Mouse (Mus musculus) midbrain, embryonic 13.5 days (tissue): ENCODE results near the gene Nmrk1. TPM values are rescaled to one million over a fixed set of nuclear protein-coding genes. Genes with fewer than 3 reads are reported as not detected.
A peak's percentile ranks its signal among the peaks of the same experiment; 100 is the strongest.

Experiments
- ATAC-seq: fragments of 200-750 bp; cut with Nextera tagmentation; 2 replicates; pipeline ENCODE4 v1.8.0; 2017; ENCODE audit warnings: mild to moderate bottlenecking, moderate TSS enrichment, moderate library complexity
- H3K27ac ChIP-seq: fragments of 300-500 bp; sonication (generic); 2 replicates; pipeline ENCODE4 v1.5.1; 2015; ENCODE audit warnings: inconsistent platforms, mild to moderate bottlenecking, moderate library complexity
- H3K27me3 ChIP-seq: fragments of 300-500 bp; sonication (generic); 2 replicates; pipeline ENCODE4 v1.6.1; 2015; ENCODE audit warnings: mild to moderate bottlenecking, inconsistent platforms
- H3K36me3 ChIP-seq: fragments of 300-500 bp; sonication (generic); 2 replicates; pipeline ENCODE4 v1.6.1; 2015; ENCODE audit warnings: mild to moderate bottlenecking, inconsistent platforms
- H3K4me1 ChIP-seq: fragments of 300-500 bp; sonication (generic); replicated peaks from 2 replicates; pipeline ENCODE4 v1.6.1; 2015; ENCODE audit warnings: inconsistent platforms
- H3K4me2 ChIP-seq: fragments of 300-500 bp; sonication (generic); replicated peaks from 2 replicates; pipeline ENCODE4 v1.6.1; 2015; ENCODE audit warnings: moderate library complexity, mild to moderate bottlenecking, inconsistent platforms
- H3K4me3 ChIP-seq: fragments of 300-500 bp; sonication (generic); replicated peaks from 2 replicates; pipeline ENCODE4 v1.5.1; 2015; ENCODE audit warnings: mild to moderate bottlenecking, inconsistent platforms
- H3K9ac ChIP-seq: fragments of 300-500 bp; sonication (generic); replicated peaks from 2 replicates; pipeline ENCODE4 v1.6.1; 2015; ENCODE audit warnings: mild to moderate bottlenecking, inconsistent platforms
- H3K9me3 ChIP-seq: fragments of 300-500 bp; sonication (generic); 2 replicates; pipeline ENCODE4 v1.6.1; 2016; ENCODE audit warnings: mild to moderate bottlenecking, inconsistent platforms
- WGBS: fragments of 180-500 bp; shearing (Covaris S2); methylation state at CpG from one replicate; pipeline ENCODE4 v1.1.7; 2015; 5-methylcytosine and 5-hydroxymethylcytosine counted together
- polyA plus RNA-seq: library from polyadenylated mRNA; unstranded; fragments of >200 nt; fragmentation: Nextera tagmentation; extraction: Ambion mirVana; gene quantifications from 2 replicates; pipeline ENCODE4 v1.2.1, GENCODE M21; 2015

Gene Nmrk1
- polyA plus RNA-seq, 1 experiment from 2014 or later = 5.6 TPM

DNA sequence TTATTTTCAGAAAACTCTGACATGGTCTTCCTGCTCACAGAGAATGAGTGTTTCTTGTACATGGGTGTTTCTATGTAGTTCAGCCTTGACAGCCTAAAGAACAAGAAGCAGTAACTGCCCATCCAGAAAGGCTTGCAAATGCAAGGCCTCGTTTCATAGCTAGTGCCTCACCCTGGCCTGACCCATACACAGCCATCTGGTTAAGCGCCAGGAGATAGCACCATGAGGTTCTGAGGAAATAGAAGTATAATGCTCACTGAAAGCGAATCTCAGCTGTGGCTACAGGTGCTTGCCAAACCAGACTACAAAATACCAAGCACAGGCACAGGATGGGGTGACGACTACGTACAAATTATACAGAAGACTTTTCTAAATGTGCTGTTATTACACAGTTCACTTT lies 34.9 kb upstream of the Nmrk1 start:
- H3K27ac ChIP-seq = no peak overlapping the region
- H3K36me3 ChIP-seq = no peaks in the 10 kb centered on the region
- no peak overlapping the region for H3K9ac ChIP-seq
- H3K9me3 ChIP-seq = no peaks in the 10 kb centered on the region
- WGBS = 91% methylated on average over 5 of the region's 5 CpGs
- H3K27me3 ChIP-seq = no peaks in the 10 kb centered on the region
- H3K4me1 ChIP-seq = peaks cover 3% of the 10 kb centered on the region
- no peak overlapping the region for H3K4me2 ChIP-seq
- ATAC-seq = no peak
- no peak overlapping the region for H3K4me3 ChIP-seq

- ATAC-seq = no peak
- Histone ChIP-seq H3K4me3 (no peak overlapping the region), H3K36me3 (no peaks in the 10 kb centered on the region), H3K27ac (no peak overlapping the region), H3K9ac (no peak overlapping the region), H3K9me3 (no peaks in the 10 kb centered on the region), H3K4me1 (no peaks in the 10 kb centered on the region; the same call in 1 of the 2 replicates), H3K27me3 (no peaks in the 10 kb centered on the region), H3K4me2 (no peak overlapping the region)
- 90% methylated on average over 6 of the region's 6 CpGs for WGBS
These were observed 34.0 kb upstream of the Nmrk1 start for GRCm38 (mm10) chr19:18597772-18598171.

GRCm38 (mm10) chr19:18598265-18598926 lies 33.4 kb upstream of the Nmrk1 start:
- no peak overlapping the region for H3K27ac ChIP-seq
- WGBS = 91% methylated on average over 3 of the region's 3 CpGs
- no peaks in the 10 kb centered on the region for H3K9me3 ChIP-seq
- no peaks in the 10 kb centered on the region for H3K27me3 ChIP-seq
- ATAC-seq = no peak
- H3K4me2 ChIP-seq = no peak overlapping the region
- no peak overlapping the region for H3K9ac ChIP-seq
- H3K36me3 ChIP-seq = no peaks in the 10 kb centered on the region
- H3K4me3 ChIP-seq = no peak overlapping the region
- no peaks in the 10 kb centered on the region for H3K4me1 ChIP-seq

- H3K9me3 ChIP-seq = no peaks in the 10 kb centered on the region
- H3K36me3 ChIP-seq = no peaks in the 10 kb centered on the region
- H3K27me3 ChIP-seq = no peaks in the 10 kb centered on the region
- no peak overlapping the region for H3K9ac ChIP-seq
- 72% methylated on average over 8 of the region's 8 CpGs for WGBS
- no peaks in the 10 kb centered on the region for H3K4me1 ChIP-seq
- no peak overlapping the region for H3K4me3 ChIP-seq
- H3K4me2 ChIP-seq = no peak overlapping the region
- ATAC-seq = no peak
- H3K27ac ChIP-seq = no peak overlapping the region
These were observed 32.7 kb upstream of the Nmrk1 start for GRCm38 (mm10) chr19:18599051-18599450.

GRCm38 (mm10) chr19:18599650-18600049 lies 32.1 kb upstream of the Nmrk1 start:
- WGBS = 87% methylated on average over 5 of the region's 5 CpGs
- Histone ChIP-seq H3K36me3 (no peaks in the 10 kb centered on the region), H3K4me3 (no peak overlapping the region), H3K27me3 (no peaks in the 10 kb centered on the region), H3K4me1 (no peaks in the 10 kb centered on the region), H3K4me2 (no peak overlapping the region), H3K9me3 (no peaks in the 10 kb centered on the region), H3K9ac (no peak overlapping the region), H3K27ac (no peak overlapping the region)
- no peak for ATAC-seq

- H3K4me1 ChIP-seq = no peaks in the 10 kb centered on the region
- no peak overlapping the region for H3K9ac ChIP-seq
- 97% methylated on average over 9 of the region's 9 CpGs for WGBS
- H3K36me3 ChIP-seq = no peaks in the 10 kb centered on the region
- no peaks in the 10 kb centered on the region for H3K27me3 ChIP-seq
- H3K27ac ChIP-seq = no peak overlapping the region
- H3K4me3 ChIP-seq = no peak overlapping the region
- ATAC-seq = peak; percentile 56
- H3K4me2 ChIP-seq = no peak overlapping the region
- H3K9me3 ChIP-seq = no peaks in the 10 kb centered on the region
These were observed 31.1 kb upstream of the Nmrk1 start for GRCm38 (mm10) chr19:18600611-18601010.

DNA sequence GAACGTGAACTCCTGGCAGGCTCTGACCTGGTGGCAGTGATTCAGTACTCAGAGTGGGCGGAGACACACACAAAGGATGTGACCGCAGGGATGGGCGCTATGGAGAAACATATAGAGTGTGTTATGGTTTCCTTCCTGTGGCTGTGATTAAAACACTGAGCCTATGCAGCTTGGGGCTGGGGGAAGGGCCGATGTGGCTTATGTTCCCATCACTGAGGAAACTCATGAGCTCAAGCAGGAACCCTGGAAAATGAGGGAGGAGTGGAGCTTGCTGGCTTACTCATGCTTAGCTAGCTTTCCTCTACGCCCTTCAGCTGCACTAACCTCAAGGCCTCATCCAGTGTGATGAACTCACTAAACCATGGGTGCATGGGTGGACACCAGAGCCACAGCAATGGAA lies 28.7 kb upstream of the Nmrk1 start:
- 0 out of 2 replicates have a peak, but pooled peaks cover 2% of the 10 kb centered on the region for H3K4me1 ChIP-seq
- H3K9ac ChIP-seq = no peak overlapping the region
- 79% methylated on average over 6 of the region's 6 CpGs for WGBS
- no peak overlapping the region for H3K4me2 ChIP-seq
- ATAC-seq = no peak
- H3K36me3 ChIP-seq = no peaks in the 10 kb centered on the region
- no peaks in the 10 kb centered on the region for H3K27me3 ChIP-seq
- H3K9me3 ChIP-seq = no peaks in the 10 kb centered on the region
- no peak overlapping the region for H3K4me3 ChIP-seq
- no peak overlapping the region for H3K27ac ChIP-seq

- no peaks in the 10 kb centered on the region for H3K27me3 ChIP-seq
- ATAC-seq = no peak
- no peak overlapping the region for H3K4me3 ChIP-seq
- H3K36me3 ChIP-seq = no peaks in the 10 kb centered on the region
- H3K9ac ChIP-seq = no peak overlapping the region
- H3K27ac ChIP-seq = no peak overlapping the region
- no peak overlapping the region for H3K4me2 ChIP-seq
- H3K4me1 ChIP-seq = 0 out of 2 replicates have a peak, but pooled peaks cover 3% of the 10 kb centered on the region
- no peaks in the 10 kb centered on the region for H3K9me3 ChIP-seq
- 39% methylated on average over 7 of the region's 7 CpGs for WGBS
These were observed 23.8 kb upstream of the Nmrk1 start for GRCm38 (mm10) chr19:18607907-18608306.

DNA sequence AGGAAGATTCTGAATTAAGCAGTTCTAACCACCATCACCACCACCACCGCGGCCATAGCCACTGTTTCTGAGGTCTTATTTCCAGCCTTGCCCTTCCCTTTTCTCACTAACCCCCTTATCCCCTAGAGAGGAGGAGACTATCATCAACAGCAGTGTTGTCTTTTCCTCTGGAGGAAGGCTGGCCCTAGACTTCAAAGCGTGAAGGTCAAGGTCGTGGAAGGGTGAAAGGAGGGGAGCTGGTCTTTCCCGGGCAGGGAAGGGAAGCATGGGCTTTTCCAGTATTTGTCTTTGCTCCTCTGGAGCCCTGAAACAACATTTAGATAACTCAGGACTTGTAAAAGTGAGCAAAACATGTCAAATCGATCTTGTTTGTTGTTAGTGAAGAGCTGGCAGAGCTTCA lies 22.8 kb upstream of the Nmrk1 start:
- Histone ChIP-seq H3K4me1 (0 out of 2 replicates have a peak, but pooled peaks cover 3% of the 10 kb centered on the region), H3K4me2 (no peak overlapping the region), H3K9ac (no peak overlapping the region), H3K27me3 (no peaks in the 10 kb centered on the region), H3K4me3 (no peak overlapping the region), H3K36me3 (no peaks in the 10 kb centered on the region), H3K27ac (no peak overlapping the region), H3K9me3 (no peaks in the 10 kb centered on the region)
- ATAC-seq = no peak
- WGBS = 83% methylated on average over 6 of the region's 6 CpGs

GRCm38 (mm10) chr19:18614337-18614736 lies 17.4 kb upstream of the Nmrk1 start:
- Histone ChIP-seq H3K36me3 (no peaks in the 10 kb centered on the region), H3K27ac (no peak overlapping the region), H3K27me3 (no peaks in the 10 kb centered on the region), H3K9me3 (no peaks in the 10 kb centered on the region), H3K4me1 (no peaks in the 10 kb centered on the region), H3K4me3 (no peak overlapping the region), H3K4me2 (no peak overlapping the region), H3K9ac (no peak overlapping the region)
- ATAC-seq = no peak
- 85% methylated on average over 7 of the region's 7 CpGs for WGBS

GRCm38 (mm10) chr19:18615680-18616240 lies 16.0 kb upstream of the Nmrk1 start:
- no peak overlapping the region for H3K27ac ChIP-seq

DNA sequence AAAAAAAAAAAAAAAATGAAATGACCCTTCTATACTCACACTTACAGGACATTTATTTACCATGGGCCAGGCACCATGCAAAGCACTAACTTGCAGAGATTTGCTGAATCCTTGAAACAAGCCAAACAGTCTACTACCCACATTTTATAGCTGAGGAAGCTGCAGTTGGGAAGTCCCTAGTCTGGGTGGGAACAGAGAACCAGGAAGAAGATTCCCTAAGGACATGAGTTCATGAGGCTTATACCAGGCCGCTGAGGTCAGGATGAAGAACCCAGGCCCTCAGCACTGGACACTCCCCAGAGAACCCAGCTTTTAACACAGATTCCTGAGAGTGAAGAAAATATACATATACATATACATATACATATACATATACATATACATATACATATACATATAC lies 14.2 kb upstream of the Nmrk1 start:
- Histone ChIP-seq H3K27ac (no peak overlapping the region), H3K27me3 (no peaks in the 10 kb centered on the region), H3K9me3 (no peaks in the 10 kb centered on the region), H3K4me1 (no peaks in the 10 kb centered on the region), H3K4me3 (no peak overlapping the region), H3K9ac (no peak overlapping the region), H3K4me2 (no peak overlapping the region), H3K36me3 (no peaks in the 10 kb centered on the region)
- no peak for ATAC-seq
- 100% methylated on average over 1 of the region's 1 CpGs for WGBS

More at GRCm38 (mm10) chr19:18615680-18616240, 16.0 kb upstream of the Nmrk1 start:
- no peak overlapping the region for H3K4me3 ChIP-seq
- H3K9ac ChIP-seq = no peak overlapping the region
- H3K4me2 ChIP-seq = no peak overlapping the region
- H3K27me3 ChIP-seq = no peaks in the 10 kb centered on the region
- H3K9me3 ChIP-seq = no peaks in the 10 kb centered on the region
- no peaks in the 10 kb centered on the region for H3K4me1 ChIP-seq
- ATAC-seq = no peak
- H3K36me3 ChIP-seq = no peaks in the 10 kb centered on the region
- 76% methylated on average over 9 of the region's 9 CpGs for WGBS

DNA sequence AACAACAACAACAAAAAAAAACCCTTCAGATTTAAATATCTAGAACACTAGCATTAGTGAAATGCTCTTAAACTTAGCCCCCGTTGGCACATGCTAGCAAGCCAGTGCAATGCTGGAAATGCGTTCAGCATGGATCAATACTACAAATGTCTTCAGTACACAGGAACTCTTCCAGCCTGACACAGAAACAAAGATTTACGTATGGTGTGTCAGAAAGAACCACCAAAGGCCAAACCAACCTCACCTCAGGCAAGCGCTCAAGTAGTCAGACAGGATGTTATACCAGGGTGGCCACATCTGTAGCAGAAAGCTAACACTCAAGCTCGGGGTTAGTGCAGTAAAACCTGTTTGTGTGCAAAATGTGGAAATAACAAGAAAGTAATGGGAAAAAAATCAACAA lies 12.7 kb upstream of the Nmrk1 start:
- H3K27ac ChIP-seq = no peak overlapping the region
- H3K27me3 ChIP-seq = no peaks in the 10 kb centered on the region
- no peak overlapping the region for H3K4me2 ChIP-seq
- no peaks in the 10 kb centered on the region for H3K36me3 ChIP-seq
- H3K9me3 ChIP-seq = no peaks in the 10 kb centered on the region
- no peak for ATAC-seq
- H3K4me3 ChIP-seq = no peak overlapping the region
- no peak overlapping the region for H3K9ac ChIP-seq
- whole genome bisulfite sequencing = 88% methylated on average over 5 of the region's 5 CpGs
- H3K4me1 ChIP-seq = no peaks in the 10 kb centered on the region
